Mouse (Mus musculus) thymus, adult 2 months (tissue): Measurements from ENCODE around the gene Gng2. TPM values are rescaled to one million over a fixed set of nuclear protein-coding genes. Genes with fewer than 3 reads are reported as not detected.
"Not testable (repeated sequence)": the region's sequence is repeated elsewhere in the genome, so short reads cannot be mapped to it uniquely, and the experiment has no call there.

Experiments used
- DNase-seq: peaks from one replicate; pipeline ENCODE4 v3.0.0; 2021
- H3K27ac ChIP-seq: fragments of 200-500 bp; 2 replicates; pipeline ENCODE4 v1.5.1; 2012; ENCODE audit warnings: low read length, control low read depth; ENCODE audit not compliant: control insufficient read depth, insufficient read depth
- H3K27me3 ChIP-seq: fragments of 200-500 bp; 2 replicates; pipeline ENCODE4 v1.6.1; 2012; ENCODE audit warnings: mild to moderate bottlenecking, low read length, moderate library complexity, mixed read lengths; ENCODE audit not compliant: control insufficient read depth, insufficient read depth
- H3K36me3 ChIP-seq: fragments of 200-500 bp; 2 replicates; pipeline ENCODE4 v1.6.1; 2012; ENCODE audit warnings: mild to moderate bottlenecking, low read length, moderate library complexity; ENCODE audit not compliant: control insufficient read depth, insufficient read depth
- H3K4me1 ChIP-seq: fragments of 200-500 bp; replicated peaks from 2 replicates; pipeline ENCODE4 v1.6.1; 2012; ENCODE audit warnings: low read length; ENCODE audit not compliant: control insufficient read depth, insufficient read depth
- H3K4me3 ChIP-seq: fragments of 200-500 bp; 2 replicates; pipeline ENCODE4 v1.5.1; 2012; ENCODE audit warnings: mild to moderate bottlenecking, low read length, control low read depth, moderate library complexity; ENCODE audit not compliant: control insufficient read depth, insufficient read depth
- CTCF ChIP-seq: fragments of 200-500 bp; IDR thresholded peaks from 2 replicates; pipeline ENCODE4 v1.5.1; 2012; ENCODE audit warnings: mild to moderate bottlenecking, control low read depth, low read length, moderate library complexity, borderline replicate concordance; ENCODE audit not compliant: control insufficient read depth, poor library complexity, insufficient read depth; ENCODE audit errors: extremely low read depth
- POLR2A ChIP-seq: fragments of 200-500 bp; IDR thresholded peaks from 2 replicates; pipeline ENCODE4 v1.6.1; 2012; ENCODE audit warnings: mild to moderate bottlenecking, low read length, control low read depth, moderate library complexity; ENCODE audit not compliant: control insufficient read depth, poor library complexity, insufficient read depth; ENCODE audit errors: extremely low read depth
- WGBS: fragments of 180-500 bp; shearing (Covaris S2); methylation state at CpG from one replicate; pipeline ENCODE4 v1.1.7; 2018; 5-methylcytosine and 5-hydroxymethylcytosine counted together
- polyA plus RNA-seq: library from polyadenylated mRNA; depleted of rRNA; stranded (reverse); fragments of >200 nt; gene quantifications from 2 replicates; pipeline ENCODE4 v1.2.3, GENCODE M21; 2012

Gene Gng2
- polyA plus RNA-seq, 1 experiment, result 12.3 TPM

DNA sequence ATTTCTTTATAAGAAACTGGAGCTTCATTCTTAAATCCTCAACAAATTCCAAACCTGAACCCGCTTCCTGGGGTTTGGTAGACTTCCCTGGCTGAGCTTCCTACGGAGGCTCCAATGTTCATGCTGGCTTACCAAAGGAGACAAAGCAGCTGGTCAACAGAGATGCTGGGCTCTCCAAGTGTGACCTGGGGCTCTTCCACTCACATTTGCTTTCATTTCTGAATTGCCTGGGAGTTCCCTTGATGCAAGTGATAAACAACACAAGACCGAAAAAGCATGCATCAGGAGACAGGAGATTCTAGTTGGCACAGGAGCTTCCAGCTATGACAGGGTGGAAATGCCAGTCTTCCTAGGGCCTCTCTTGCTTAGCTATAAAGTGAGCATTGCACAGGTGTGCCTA, 72.6 kb downstream of the Gng2 start:
- H3K4me3 ChIP-seq, result no peak overlapping the region
- TF ChIP-seq CTCF (no peak), POLR2A (no peak)
- H3K36me3 ChIP-seq, result no peaks in the 10 kb centered on the region
- 97% methylated on average over 3 of the region's 3 CpGs for WGBS
- H3K27ac ChIP-seq, result no peak overlapping the region
- H3K27me3 ChIP-seq, result no peaks in the 10 kb centered on the region
- no peak for DNase-seq
- peaks cover 4% of the 10 kb centered on the region for H3K4me1 ChIP-seq

DNA sequence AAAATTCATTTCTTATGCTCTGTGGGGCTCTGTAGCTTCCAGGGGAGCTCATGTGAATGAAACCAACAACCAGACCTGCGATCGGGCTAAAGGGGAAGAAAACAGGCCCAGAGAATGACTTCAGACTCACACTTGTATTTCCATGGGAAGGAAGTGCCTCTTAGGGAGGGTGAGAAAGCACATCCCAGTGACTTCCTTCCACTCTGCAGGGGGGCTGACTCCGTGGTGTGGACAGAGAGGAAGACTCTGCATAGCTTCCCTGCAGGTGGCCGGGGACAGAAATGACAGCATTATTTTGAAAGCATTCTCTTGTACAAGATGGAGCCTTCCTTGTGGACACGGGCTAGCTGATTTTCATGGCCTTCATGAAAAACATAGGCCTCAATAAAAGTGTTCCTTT, 73.4 kb downstream of the Gng2 start:
- H3K27me3 ChIP-seq, result no peaks in the 10 kb centered on the region
- no peaks in the 10 kb centered on the region for H3K36me3 ChIP-seq
- H3K4me3 ChIP-seq, result no peak overlapping the region
- H3K4me1 ChIP-seq, result peaks cover 4% of the 10 kb centered on the region
- TF ChIP-seq CTCF, result no peak
- no peak for TF ChIP-seq POLR2A
- H3K27ac ChIP-seq, result no peak overlapping the region
- no peak for DNase-seq
- WGBS, result 30% methylated on average over 5 of the region's 5 CpGs

DNA sequence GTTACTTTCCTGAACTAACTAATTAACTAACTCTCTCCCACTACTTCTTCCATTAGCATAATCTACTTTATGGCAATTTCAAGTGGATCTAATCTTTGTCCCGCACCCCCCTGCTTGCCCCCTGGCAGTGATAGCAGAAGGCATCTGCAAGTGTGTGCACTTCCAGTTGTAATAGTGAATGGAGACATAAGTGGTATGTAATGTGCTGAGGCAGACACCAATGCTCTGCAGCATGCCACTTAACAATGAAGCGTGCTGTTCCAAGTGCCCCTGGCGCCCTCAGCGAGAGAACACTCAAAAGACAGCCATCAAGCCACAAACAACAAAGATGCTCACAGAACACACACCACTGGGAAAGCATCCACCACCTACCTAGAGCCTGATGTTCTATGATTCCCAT, 76.9 kb downstream of the Gng2 start:
- Histone ChIP-seq H3K36me3 (no peaks in the 10 kb centered on the region), H3K27me3 (no peaks in the 10 kb centered on the region), H3K4me3 (no peak overlapping the region), H3K4me1 (peaks cover 4% of the 10 kb centered on the region), H3K27ac (no peak overlapping the region)
- DNase-seq, result no peak
- WGBS, result 95% methylated on average over 4 of the region's 4 CpGs
- TF ChIP-seq CTCF, result no peak

DNA sequence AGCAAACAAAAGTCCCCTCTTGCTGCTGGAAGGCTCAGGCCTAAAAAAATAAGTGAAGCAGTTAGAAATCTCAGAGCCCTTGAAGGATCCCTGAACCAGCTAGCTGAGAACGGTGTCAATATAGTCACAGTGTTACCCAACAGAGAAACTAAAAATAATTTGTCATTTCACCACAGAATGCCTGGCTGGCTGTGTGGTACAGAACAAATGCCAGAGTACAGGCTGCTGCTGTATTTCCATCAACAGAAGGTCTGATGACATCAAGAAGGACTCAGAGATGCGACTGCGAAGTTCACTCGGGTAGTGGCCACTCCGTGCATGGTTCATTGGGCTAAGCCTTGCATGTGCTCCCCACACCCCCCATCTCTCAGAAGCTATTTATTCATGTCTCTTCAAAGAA, 89.9 kb downstream of the Gng2 start:
- Histone ChIP-seq H3K36me3 (no peaks in the 10 kb centered on the region), H3K27ac (no peak overlapping the region), H3K4me3 (no peak overlapping the region), H3K4me1 (no peaks in the 10 kb centered on the region), H3K27me3 (no peaks in the 10 kb centered on the region)
- no peak for TF ChIP-seq POLR2A
- TF ChIP-seq CTCF, result no peak
- no peak for DNase-seq
- 96% methylated on average over 5 of the region's 5 CpGs for WGBS

DNA sequence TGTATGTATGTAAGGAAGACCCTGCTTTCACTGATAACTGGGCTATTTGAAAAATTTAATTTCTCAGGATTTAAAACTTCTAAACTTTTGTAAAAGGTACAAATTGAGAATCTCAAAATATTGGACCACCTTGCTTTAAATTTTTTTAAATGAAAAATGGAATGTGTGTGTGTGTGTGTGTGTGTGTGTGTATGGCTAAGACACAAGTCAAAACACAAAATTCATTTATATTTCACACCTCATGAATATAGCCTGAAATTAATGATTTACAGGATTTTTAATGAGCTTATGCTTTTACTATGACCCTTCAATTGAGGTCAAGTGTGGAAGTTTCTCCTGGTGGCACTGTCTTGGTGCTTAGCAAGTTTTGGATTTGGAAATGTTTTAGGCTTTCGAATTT, 93.0 kb downstream of the Gng2 start:
- not testable (repeated sequence) for H3K36me3 ChIP-seq, H3K4me3 ChIP-seq, DNase-seq, H3K27ac ChIP-seq, H3K27me3 ChIP-seq, H3K4me1 ChIP-seq
- 100% methylated on average over 1 of the region's 1 CpGs for WGBS

DNA sequence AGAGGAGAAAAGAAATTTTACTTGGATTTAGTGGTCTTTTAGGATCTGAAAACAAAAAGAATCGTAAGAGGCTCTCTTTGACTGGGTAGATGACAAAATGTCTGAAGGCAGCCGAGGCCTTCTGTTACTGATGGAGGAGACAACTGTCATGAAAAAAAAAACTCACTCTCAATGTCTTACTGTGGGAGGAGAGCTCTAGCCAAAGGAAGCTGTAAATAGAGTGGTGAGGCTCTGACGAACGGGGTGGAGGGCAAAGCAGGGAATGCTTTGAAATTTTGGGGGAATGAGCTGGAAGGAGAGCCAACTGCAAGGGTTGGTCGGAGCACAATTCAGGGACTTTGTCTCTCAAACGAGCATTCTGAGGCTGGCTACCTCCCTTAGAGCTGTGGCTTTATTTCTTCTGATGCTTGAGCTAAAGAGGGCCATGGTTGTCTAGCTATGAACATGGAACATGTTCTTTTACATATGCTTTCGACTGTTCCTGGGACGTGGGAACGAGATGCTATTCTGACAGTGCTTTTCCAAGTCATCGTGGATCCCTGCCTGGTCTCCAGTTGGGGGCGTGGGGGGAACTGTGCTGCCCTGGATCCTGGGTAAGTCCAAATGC, 103.1 kb downstream of the Gng2 start:
- WGBS, result 95% methylated on average over 11 of the region's 11 CpGs
- DNase-seq, result no peak
- TF ChIP-seq CTCF (no peak), POLR2A (no peak)
- no peak overlapping the region for H3K4me3 ChIP-seq
- no peak overlapping the region for H3K27ac ChIP-seq
- no peaks in the 10 kb centered on the region for H3K4me1 ChIP-seq
- H3K36me3 ChIP-seq, result no peaks in the 10 kb centered on the region
- H3K27me3 ChIP-seq, result no peaks in the 10 kb centered on the region

DNA sequence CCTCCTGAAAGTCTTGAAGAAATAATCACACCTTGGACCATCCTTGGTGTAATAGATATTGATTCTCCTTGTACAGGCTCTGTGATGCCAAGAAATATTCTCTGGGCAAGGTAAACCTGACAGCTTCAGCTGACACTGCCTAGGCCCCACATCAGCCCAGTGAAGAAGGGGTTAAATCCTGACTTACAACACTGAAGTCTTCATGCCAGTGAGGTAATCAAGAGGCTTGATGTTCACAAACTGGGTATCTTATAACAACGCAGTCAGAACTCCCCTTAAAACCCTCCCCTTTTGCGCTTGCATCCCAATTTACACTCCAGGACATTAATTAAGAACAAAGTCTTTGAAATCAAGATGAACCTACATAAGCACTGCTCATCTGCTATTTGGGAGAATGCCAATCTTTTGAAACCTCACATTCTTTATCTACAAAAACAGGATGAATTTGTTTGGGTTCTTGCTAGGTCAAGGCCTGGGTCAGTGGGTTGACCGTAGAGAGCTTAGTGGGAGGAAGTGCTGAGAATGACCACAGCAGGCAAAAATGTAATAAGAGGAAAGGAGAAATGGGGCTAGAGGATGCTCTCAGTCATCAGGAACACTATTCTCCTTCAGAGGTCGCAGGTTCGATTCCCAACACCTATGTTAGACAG, 110.0 kb downstream of the Gng2 start:
- Histone ChIP-seq H3K4me3 (no peak overlapping the region), H3K4me1 (no peaks in the 10 kb centered on the region), H3K27me3 (no peaks in the 10 kb centered on the region), H3K27ac (no peak overlapping the region), H3K36me3 (no peaks in the 10 kb centered on the region)
- no peak for DNase-seq
- TF ChIP-seq POLR2A (no peak), CTCF (no peak)
- WGBS, result 91% methylated on average over 5 of the region's 5 CpGs

DNA sequence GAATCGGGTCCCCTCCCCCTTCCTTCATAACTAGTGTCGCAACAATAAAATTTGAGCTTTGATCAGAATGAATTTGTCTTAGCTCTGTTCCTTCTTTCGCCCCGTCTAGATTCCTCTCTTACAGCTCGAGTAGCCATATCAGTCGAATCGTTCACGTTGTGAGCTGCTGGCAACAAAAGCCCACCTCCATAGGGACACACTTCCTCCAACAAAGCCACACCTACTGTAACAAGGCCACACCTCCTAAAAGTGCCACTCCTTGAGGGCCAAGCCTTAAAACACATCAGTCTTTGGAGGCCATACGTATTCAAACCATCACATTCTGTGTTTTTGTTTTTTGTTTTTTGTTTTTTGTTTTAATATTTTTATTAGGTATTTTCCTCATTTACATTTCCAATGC, 112.3 kb downstream of the Gng2 start:
- not testable (repeated sequence) for H3K27ac ChIP-seq, H3K27me3 ChIP-seq, H3K4me3 ChIP-seq, H3K4me1 ChIP-seq, DNase-seq, H3K36me3 ChIP-seq
- WGBS, result 94% methylated on average over 9 of the region's 9 CpGs
